Mouse (Mus musculus): Measurements from ENCODE around the gene Gm16867. TPM values are rescaled to one million over a fixed set of nuclear protein-coding genes. Genes with fewer than 3 reads are reported as not detected.
"Not testable (repeated sequence)": the region's sequence is repeated elsewhere in the genome, so short reads cannot be mapped to it uniquely, and the experiment has no call there.

Gm16867 gene
- not detected in 2 replicates for polyA plus RNA-seq (2015; fragmentation: Nextera tagmentation; extraction: Ambion mirVana)

DNA sequence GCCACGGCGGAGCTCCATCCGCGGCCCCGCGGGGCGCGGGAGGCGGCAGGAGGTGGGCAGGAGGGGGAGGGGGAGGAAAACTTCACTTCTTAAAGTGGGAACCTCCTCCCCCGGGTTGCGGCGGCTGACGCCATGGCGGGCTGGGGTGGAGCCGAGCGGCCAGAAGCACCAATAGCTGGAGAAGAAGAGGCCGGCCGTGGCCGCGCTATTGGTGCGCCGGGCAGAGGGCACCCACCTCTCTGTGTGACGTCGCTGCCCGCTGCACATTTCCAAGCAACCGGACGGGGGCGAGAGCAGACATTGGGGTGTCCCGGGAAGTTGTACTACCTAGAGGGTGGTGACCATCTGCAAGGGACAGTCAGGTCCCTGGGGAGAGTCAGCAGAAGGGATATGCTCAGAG lies at the start of gene Gm16867:
Gene Gm16867, minus strand, starts transcription at position 189 of the 400 bp plus-strand sequence.
- H3K27ac ChIP-seq; H3K27me3 ChIP-seq (replicated peaks); H3K4me3 ChIP-seq (replicated peaks); H3K4me2 ChIP-seq; H3K9ac ChIP-seq; H3K4me1 ChIP-seq; H3K36me3 ChIP-seq; H3K9me3 ChIP-seq: not testable (repeated sequence)
- no CpG with 5 or more reads among the region's 29 CpGs for WGBS
- ATAC-seq (ENCODE audit: insufficient read depth, low FRiP score, low read depth), result peak; percentile 98

- H3K4me1 ChIP-seq; H3K27me3 ChIP-seq (replicated peaks); ATAC-seq (ENCODE audit: insufficient read depth, low FRiP score, low read depth); H3K9ac ChIP-seq; H3K4me3 ChIP-seq (replicated peaks); H3K9me3 ChIP-seq; H3K36me3 ChIP-seq; H3K4me2 ChIP-seq; H3K27ac ChIP-seq: not testable (repeated sequence)
- no CpG with 5 or more reads among the region's 4 CpGs for WGBS
Measured at GRCm38 (mm10) chr14:69547310-69547709, 44.1 kb upstream of the Gm16867 start.

DNA sequence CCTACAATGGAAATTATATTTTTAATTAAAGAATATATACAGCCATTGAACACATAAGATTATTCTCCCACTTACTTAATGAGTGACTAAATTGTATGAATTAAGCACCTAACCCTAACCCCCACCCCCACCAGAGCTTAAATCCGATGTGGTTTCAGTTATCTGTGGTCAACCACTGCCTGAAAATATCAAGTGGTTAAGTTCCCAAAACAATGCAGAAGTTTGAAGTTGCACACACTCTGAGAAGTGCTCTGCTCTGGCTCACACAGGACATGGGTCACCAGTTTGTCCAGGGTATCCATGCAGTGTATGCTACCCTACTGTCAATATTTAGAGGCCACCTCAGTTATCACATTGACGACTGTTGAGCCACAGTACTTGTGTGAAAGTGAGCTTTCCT lies 41.9 kb upstream of the Gm16867 start:
- H3K4me2 ChIP-seq; H3K4me1 ChIP-seq; H3K9me3 ChIP-seq; ATAC-seq (ENCODE audit: insufficient read depth, low FRiP score, low read depth); H3K36me3 ChIP-seq; H3K4me3 ChIP-seq (replicated peaks); H3K27ac ChIP-seq; H3K27me3 ChIP-seq (replicated peaks); H3K9ac ChIP-seq: not testable (repeated sequence)
- no CpG with 5 or more reads among the region's 2 CpGs for WGBS

GRCm38 (mm10) chr14:69544033-69544432 lies 40.9 kb upstream of the Gm16867 start:
- H3K36me3 ChIP-seq; H3K27me3 ChIP-seq (replicated peaks); ATAC-seq (ENCODE audit: insufficient read depth, low FRiP score, low read depth); H3K4me2 ChIP-seq; H3K4me3 ChIP-seq (replicated peaks); H3K4me1 ChIP-seq; H3K9ac ChIP-seq; H3K27ac ChIP-seq; H3K9me3 ChIP-seq: not testable (repeated sequence)
- WGBS, result no CpG with 5 or more reads among the region's 7 CpGs

DNA sequence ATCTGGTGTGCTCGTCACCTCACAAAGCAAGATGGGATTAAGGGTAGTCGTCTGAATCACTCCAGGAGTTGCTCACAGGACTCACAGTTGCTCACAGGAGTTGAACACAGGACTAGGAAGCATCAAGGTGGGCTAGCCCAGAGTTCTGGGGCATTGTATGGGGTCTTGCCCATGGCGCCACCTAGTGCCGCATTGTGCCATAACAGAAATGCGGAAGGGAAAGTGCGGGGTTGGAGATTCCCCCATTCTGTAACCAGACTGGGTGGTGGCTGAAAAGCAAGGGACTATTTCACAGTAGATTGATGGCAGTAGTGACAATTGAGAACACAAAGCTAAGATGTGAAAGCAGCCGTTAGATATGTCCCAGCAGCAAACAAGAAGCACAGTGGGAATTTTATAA lies 39.5 kb upstream of the Gm16867 start:
- not testable (repeated sequence) for H3K27ac ChIP-seq; H3K4me3 ChIP-seq (replicated peaks); H3K36me3 ChIP-seq; H3K27me3 ChIP-seq (replicated peaks); ATAC-seq (ENCODE audit: insufficient read depth, low FRiP score, low read depth); H3K9me3 ChIP-seq; H3K9ac ChIP-seq; H3K4me2 ChIP-seq; H3K4me1 ChIP-seq
- no CpG with 5 or more reads among the region's 7 CpGs for WGBS

DNA sequence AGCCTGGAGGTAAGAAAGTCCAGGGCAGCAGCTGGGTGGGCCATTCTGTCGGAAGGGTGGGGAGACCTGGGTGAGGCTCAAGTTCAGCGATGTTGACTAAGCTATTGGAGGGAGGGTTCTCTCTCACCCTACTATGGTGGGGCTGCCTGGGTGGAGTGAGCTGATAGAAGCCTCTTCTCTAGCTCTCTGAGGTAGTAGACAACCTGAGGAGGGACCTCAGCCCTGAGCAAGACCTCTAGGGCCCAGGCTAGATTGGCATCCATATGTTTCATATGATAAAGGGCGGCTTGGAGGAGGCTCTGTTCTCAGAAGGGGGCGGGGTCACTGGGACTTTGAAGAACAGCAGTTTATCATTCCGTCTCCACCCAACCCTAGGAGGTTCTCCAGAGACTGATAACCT lies 37.0 kb upstream of the Gm16867 start:
- not testable (repeated sequence) for H3K4me1 ChIP-seq; H3K9ac ChIP-seq; H3K27me3 ChIP-seq (replicated peaks); H3K4me2 ChIP-seq; H3K9me3 ChIP-seq; H3K36me3 ChIP-seq; H3K4me3 ChIP-seq (replicated peaks); H3K27ac ChIP-seq
- WGBS, result no CpG with 5 or more reads among the region's 5 CpGs
- peak; percentile 93 for ATAC-seq (ENCODE audit: insufficient read depth, low FRiP score, low read depth)

GRCm38 (mm10) chr14:69536539-69536938 lies 33.4 kb upstream of the Gm16867 start:
- peak; percentile 89 for ATAC-seq (ENCODE audit: insufficient read depth, low FRiP score, low read depth)
- not testable (repeated sequence) for H3K4me3 ChIP-seq (replicated peaks); H3K9ac ChIP-seq; H3K27ac ChIP-seq; H3K9me3 ChIP-seq; H3K27me3 ChIP-seq (replicated peaks); H3K36me3 ChIP-seq; H3K4me1 ChIP-seq; H3K4me2 ChIP-seq
- WGBS, result no CpG with 5 or more reads among the region's 7 CpGs

GRCm38 (mm10) chr14:69526202-69526601 lies 23.0 kb upstream of the Gm16867 start:
- WGBS, result no CpG with 5 or more reads among the region's 1 CpGs
- not testable (repeated sequence) for H3K9me3 ChIP-seq; H3K4me2 ChIP-seq; H3K4me1 ChIP-seq; H3K9ac ChIP-seq; H3K27me3 ChIP-seq (replicated peaks); H3K4me3 ChIP-seq (replicated peaks); H3K27ac ChIP-seq; H3K36me3 ChIP-seq
- ATAC-seq (ENCODE audit: insufficient read depth, low FRiP score, low read depth), result peak; percentile 78; the same call in 1 of the 2 replicates

DNA sequence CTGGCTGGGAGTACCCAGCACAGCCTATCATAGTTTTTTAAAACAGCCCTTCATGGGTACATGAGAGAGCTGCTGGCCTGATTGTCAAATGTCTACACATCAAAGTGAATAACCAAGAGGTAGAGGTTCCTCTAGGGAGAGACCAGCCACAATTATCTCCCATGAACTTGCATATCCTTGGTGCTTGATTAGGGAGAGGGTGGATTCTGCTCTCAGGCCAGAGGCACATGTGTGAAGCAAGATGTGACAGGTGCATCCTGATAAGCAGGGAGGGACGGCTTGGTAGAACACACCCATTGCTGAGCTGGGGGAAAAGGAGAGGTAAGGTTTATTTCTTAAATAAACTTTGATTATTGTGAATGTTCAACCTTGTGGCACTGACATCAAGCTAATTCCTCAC lies 19.8 kb upstream of the Gm16867 start:
- ATAC-seq (ENCODE audit: insufficient read depth, low FRiP score, low read depth), result peak; percentile 88; the same call in 1 of the 2 replicates
- H3K9ac ChIP-seq; H3K27ac ChIP-seq; H3K4me1 ChIP-seq; H3K9me3 ChIP-seq; H3K36me3 ChIP-seq; H3K27me3 ChIP-seq (replicated peaks); H3K4me3 ChIP-seq (replicated peaks); H3K4me2 ChIP-seq: not testable (repeated sequence)
- no CpG with 5 or more reads among the region's 1 CpGs for WGBS

DNA sequence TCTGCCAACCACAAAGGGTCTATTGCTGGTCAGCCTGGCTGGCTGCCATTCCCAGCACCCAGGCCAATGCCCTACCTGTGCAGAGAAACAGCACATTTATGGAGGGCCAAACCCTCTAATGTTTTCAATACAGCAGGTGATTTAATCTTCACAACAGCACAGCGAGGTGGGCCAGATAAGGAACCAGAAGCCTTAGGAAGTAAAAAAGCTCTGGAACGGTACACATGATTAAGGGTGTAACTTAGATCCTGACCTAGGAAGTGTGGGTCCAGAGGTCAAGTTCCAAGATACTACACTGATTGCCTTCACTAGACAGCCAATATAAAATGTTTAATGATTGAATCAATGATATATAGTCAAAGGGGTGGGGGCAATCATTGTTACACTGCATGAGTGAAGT lies 17.6 kb upstream of the Gm16867 start:
- H3K9ac ChIP-seq; H3K9me3 ChIP-seq; H3K36me3 ChIP-seq; H3K4me2 ChIP-seq; ATAC-seq (ENCODE audit: insufficient read depth, low FRiP score, low read depth); H3K27ac ChIP-seq; H3K27me3 ChIP-seq (replicated peaks); H3K4me1 ChIP-seq; H3K4me3 ChIP-seq (replicated peaks): not testable (repeated sequence)
- WGBS, result no CpG with 5 or more reads among the region's 2 CpGs

GRCm38 (mm10) chr14:69512449-69512848 lies 9.3 kb upstream of the Gm16867 start, which contains the start of gene Gm27179:
Gm27179 (minus strand) TSS chr14:69512549.
- H3K36me3 ChIP-seq; H3K27ac ChIP-seq; H3K9me3 ChIP-seq; H3K27me3 ChIP-seq (replicated peaks); H3K4me3 ChIP-seq (replicated peaks); H3K4me2 ChIP-seq; H3K4me1 ChIP-seq; ATAC-seq (ENCODE audit: insufficient read depth, low FRiP score, low read depth); H3K9ac ChIP-seq: not testable (repeated sequence)
- WGBS, result no CpG with 5 or more reads among the region's 2 CpGs

DNA sequence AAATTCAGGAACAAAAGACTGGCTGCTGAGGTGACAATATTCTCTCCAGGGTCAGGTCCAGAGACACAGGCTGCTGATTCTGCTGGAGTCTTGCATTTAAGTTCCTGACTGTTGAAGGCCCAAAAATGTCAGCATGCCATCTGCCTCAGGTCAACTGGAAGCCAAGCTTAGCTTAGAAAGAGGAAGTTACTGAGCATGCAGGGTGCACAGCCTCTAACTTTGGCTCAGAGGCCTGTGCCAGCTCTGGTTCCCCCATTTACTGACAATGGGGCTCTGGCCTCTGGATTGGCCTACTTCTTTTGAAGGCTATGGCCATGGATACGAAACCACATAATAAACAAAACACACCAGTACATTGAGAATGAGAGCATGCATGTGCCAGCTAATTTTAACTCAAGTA lies 3.8 kb upstream of the Gm16867 start:
- H3K9me3 ChIP-seq; H3K36me3 ChIP-seq; H3K27me3 ChIP-seq (replicated peaks); ATAC-seq (ENCODE audit: insufficient read depth, low FRiP score, low read depth); H3K4me3 ChIP-seq (replicated peaks); H3K27ac ChIP-seq; H3K9ac ChIP-seq; H3K4me1 ChIP-seq; H3K4me2 ChIP-seq: not testable (repeated sequence)
- no CpG with 5 or more reads among the region's 1 CpGs for WGBS

DNA sequence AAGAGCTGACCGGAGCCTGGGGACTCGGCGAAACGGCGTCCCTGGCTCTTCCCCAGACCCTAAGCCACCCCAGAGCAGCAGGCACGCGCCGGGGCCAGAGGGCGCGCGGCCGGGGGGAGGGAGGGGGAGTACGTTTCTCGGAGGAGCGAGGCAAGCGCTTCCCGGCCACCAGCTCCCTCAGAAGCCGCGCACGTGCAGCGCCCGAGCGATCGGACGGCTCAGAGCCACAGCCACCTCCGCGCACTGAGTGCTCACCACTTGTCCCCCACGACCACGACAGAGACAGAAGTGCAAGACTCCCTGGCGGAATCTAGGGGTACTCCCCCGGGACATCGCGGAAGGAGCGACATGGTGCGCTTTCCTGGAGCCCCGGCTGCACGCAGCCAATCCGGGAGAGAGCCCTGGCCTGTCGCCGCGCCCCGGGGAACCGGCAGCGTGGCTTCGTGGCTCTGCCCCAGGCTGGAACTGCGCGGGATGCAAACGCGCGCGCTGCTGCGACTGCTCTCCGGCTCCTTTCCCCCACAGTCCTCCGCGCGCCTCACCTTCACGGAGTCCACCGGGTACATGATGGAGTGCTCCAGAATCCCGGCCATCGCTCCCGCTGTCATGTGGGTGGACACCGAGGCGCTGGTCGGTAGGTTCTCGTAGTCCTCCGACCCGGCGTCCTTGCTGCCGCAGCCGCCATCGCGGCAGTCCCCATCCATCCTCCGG lies 567 bp downstream of the Gm16867 start:
- ATAC-seq (ENCODE audit: insufficient read depth, low FRiP score, low read depth), result peak; percentile 32; the same call in 1 of the 2 replicates

More for the DNA sequence above, 567 bp downstream of the Gm16867 start:
- not testable (repeated sequence) for H3K9ac ChIP-seq; H3K27ac ChIP-seq; H3K27me3 ChIP-seq (replicated peaks); H3K4me2 ChIP-seq; H3K9me3 ChIP-seq; H3K4me3 ChIP-seq (replicated peaks); H3K4me1 ChIP-seq; H3K36me3 ChIP-seq
- WGBS, result no CpG with 5 or more reads among the region's 73 CpGs

All from stomach, embryonic 15.5 days (tissue).